Mouse (Mus musculus): ENCODE data around the gene Tmem121.

Gene Tmem121

GRCm38 (mm10) chr12:113148381-113149035 is 37.2 kb upstream of the Tmem121 start:
- in situ Hi-C loops (cut with MboI; ENCODE audit: low sequenced_read_pairs) = no loop called here

- in situ Hi-C loops (cut with MboI; ENCODE audit: low sequenced_read_pairs) = no loop called here
These were observed 36.4 kb upstream of the Tmem121 start for GRCm38 (mm10) chr12:113149341-113149740.

- in situ Hi-C loops (cut with MboI; ENCODE audit: low sequenced_read_pairs) = no loop called here
These were observed 35.8 kb upstream of the Tmem121 start for GRCm38 (mm10) chr12:113149896-113150295.

- in situ Hi-C loops (cut with MboI; ENCODE audit: low sequenced_read_pairs) = no loop called here
These were observed 35.1 kb upstream of the Tmem121 start for GRCm38 (mm10) chr12:113150591-113150990.

- in situ Hi-C loops (cut with MboI; ENCODE audit: low sequenced_read_pairs) = no loop called here
These were observed 34.7 kb upstream of the Tmem121 start for GRCm38 (mm10) chr12:113151046-113151445.

GRCm38 (mm10) chr12:113151661-113152271 is 34.0 kb upstream of the Tmem121 start:
- in situ Hi-C loops (cut with MboI; ENCODE audit: low sequenced_read_pairs) = no loop called here

GRCm38 (mm10) chr12:113152272-113152661 is 33.5 kb upstream of the Tmem121 start:
- in situ Hi-C loops (cut with MboI; ENCODE audit: low sequenced_read_pairs) = no loop called here

GRCm38 (mm10) chr12:113152991-113153525 is 32.7 kb upstream of the Tmem121 start:
- in situ Hi-C loops (cut with MboI; ENCODE audit: low sequenced_read_pairs) = no loop called here

- in situ Hi-C loops (cut with MboI; ENCODE audit: low sequenced_read_pairs) = no loop called here
These were observed 31.8 kb upstream of the Tmem121 start for GRCm38 (mm10) chr12:113153971-113154370.

- in situ Hi-C loops (cut with MboI; ENCODE audit: low sequenced_read_pairs) = no loop called here
These were observed 31.0 kb upstream of the Tmem121 start for GRCm38 (mm10) chr12:113154747-113155075.

GRCm38 (mm10) chr12:113155076-113155771 is 30.5 kb upstream of the Tmem121 start:
- in situ Hi-C loops (cut with MboI; ENCODE audit: low sequenced_read_pairs) = no loop called here

GRCm38 (mm10) chr12:113155887-113156539 is 29.7 kb upstream of the Tmem121 start, which contains the start of gene Tedc1:
TSS of gene Tedc1 (plus strand) at chr12:113156421.
- in situ Hi-C loops (cut with MboI; ENCODE audit: low sequenced_read_pairs) = no loop called here

- in situ Hi-C loops (cut with MboI; ENCODE audit: low sequenced_read_pairs) = no loop called here
These were observed 29.2 kb upstream of the Tmem121 start for GRCm38 (mm10) chr12:113156540-113156929.

- in situ Hi-C loops (cut with MboI; ENCODE audit: low sequenced_read_pairs) = no loop called here
These were observed 28.7 kb upstream of the Tmem121 start for GRCm38 (mm10) chr12:113157002-113157401.

- in situ Hi-C loops (cut with MboI; ENCODE audit: low sequenced_read_pairs) = no loop called here
These were observed 28.2 kb upstream of the Tmem121 start for GRCm38 (mm10) chr12:113157521-113157920.

- in situ Hi-C loops (cut with MboI; ENCODE audit: low sequenced_read_pairs) = no loop called here
These were observed 27.8 kb upstream of the Tmem121 start for GRCm38 (mm10) chr12:113157971-113158370.

- in situ Hi-C loops (cut with MboI; ENCODE audit: low sequenced_read_pairs) = no loop called here
These were observed 22.1 kb upstream of the Tmem121 start for GRCm38 (mm10) chr12:113163561-113164006.

GRCm38 (mm10) chr12:113168031-113168536 is 17.6 kb upstream of the Tmem121 start:
- in situ Hi-C loops (cut with MboI; ENCODE audit: low sequenced_read_pairs) = no loop called here

- in situ Hi-C loops (cut with MboI; ENCODE audit: low sequenced_read_pairs) = no loop called here
These were observed 8.6 kb upstream of the Tmem121 start for GRCm38 (mm10) chr12:113176960-113177725.

GRCm38 (mm10) chr12:113181020-113181419 is 4.7 kb upstream of the Tmem121 start:
- in situ Hi-C loops (cut with MboI; ENCODE audit: low sequenced_read_pairs) = no loop called here

Measured in CH12F3 (cell line).